Comparison of ENCODE assay signal across 29 mouse cellular contexts in the genomic region with DNA sequence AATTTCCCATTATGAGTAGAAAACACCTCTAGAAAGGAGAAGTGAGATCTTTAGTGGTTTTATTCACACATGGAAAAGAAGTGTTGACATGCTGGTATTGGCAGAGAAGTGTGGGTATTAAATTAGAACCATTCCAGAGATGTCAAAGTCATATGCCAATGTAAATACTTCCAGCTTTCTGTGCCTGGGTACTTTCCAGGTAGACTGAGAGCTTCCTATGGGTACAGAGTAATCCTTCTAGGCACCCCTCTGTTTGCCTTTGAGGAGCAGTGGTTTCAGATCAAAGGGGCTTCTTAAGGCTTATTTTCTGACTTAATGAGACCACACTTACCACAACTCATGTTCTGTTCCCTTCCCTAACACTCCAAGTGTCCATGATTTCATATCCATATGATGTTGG.
DNase-seq lines count a peak whose midpoint lies in the region; ATAC-seq and TF ChIP-seq lines count a peak whose summit lies in the region.
"Had no signal": no experiment of that assay in that cellular context is flagged by ENCODE, and none has a peak within 500 bp of the region (broad histone marks: within the 10 kb centered on the region; RNA-seq: fewer than 3 reads in every experiment).

No protein-coding gene starts in this region.

- H3K9me3 ChIP-seq in embryonic facial prominence, embryonic 14.5 days (ENCODE audit: control insufficient read depth, low read length), result no peaks in the 10 kb centered on the region
- H3K9me3 ChIP-seq in embryonic facial prominence, embryonic 10.5 days, result no peaks in the 10 kb centered on the region
- H3K9me3 ChIP-seq in forebrain, embryonic 16.5 days (ENCODE audit: control insufficient read depth, low read length), result no peaks in the 10 kb centered on the region
- no peaks in the 10 kb centered on the region for H3K9me3 ChIP-seq in forebrain, embryonic 10.5 days
- no peaks in the 10 kb centered on the region for H3K9me3 ChIP-seq in limb, embryonic 14.5 days (ENCODE audit: control insufficient read depth, low read length)
- H3K9me3 ChIP-seq: embryonic facial prominence, embryonic 12.5 days; forebrain, embryonic 13.5 days; G1E; heart, embryonic 12.5 days; heart, embryonic 15.5 days; hindbrain, embryonic 10.5 days; hindbrain, embryonic 13.5 days; intestine, embryonic 15.5 days had no signal

- peak; percentile 33 for DNase-seq in embryonic facial prominence, embryonic 14.5 days (ENCODE audit: low spot score)
- DNase-seq in embryonic facial prominence, embryonic 10.5 days (ENCODE audit: low spot score), result no peak
- DNase-seq in forebrain, embryonic 10.5 days (ENCODE audit: extremely low spot score, low spot score), result no peak
- DNase-seq in brain, embryonic 14.5 days (ENCODE audit: low read depth), result peak; percentile 50
- DNase-seq in limb, embryonic 14.5 days (ENCODE audit: low spot score), result peak; percentile 25
- no peak for DNase-seq in urinary bladder, adult 2 months (ENCODE audit: low spot score)
- DNase-seq in c-Kit-positive CD71-positive TER-119-positive erythroid progenitor cells, embryonic 14.5 days (ENCODE audit: low spot score), result no peak
- DNase-seq: adrenal gland, adult 2 months; adrenal gland, postnatal 14 days; B cell, adult 2 months; cerebellum, adult 18-20 months; cerebellum, adult 9-10 months; cerebellum, postnatal 14 days; gastrocnemius, postnatal 25 days; heart, adult 18-20 months; heart, postnatal 10 days; heart, postnatal 36 days; kidney, adult 11 months had no signal

- no peak overlapping the region for H3K9ac ChIP-seq in embryonic facial prominence, embryonic 14.5 days (ENCODE audit: low read depth, low read length)
- H3K9ac ChIP-seq in forebrain, embryonic 16.5 days (replicated peaks; ENCODE audit: low read depth, low read length), result no peak overlapping the region
- no peak overlapping the region for H3K9ac ChIP-seq in limb, embryonic 14.5 days (ENCODE audit: low read depth, low read length, severe bottlenecking)
- H3K9ac ChIP-seq: embryonic facial prominence, embryonic 12.5 days; forebrain, embryonic 13.5 days; heart, embryonic 12.5 days; heart, embryonic 15.5 days; hindbrain, embryonic 13.5 days; intestine, embryonic 15.5 days had no signal

- H3K27me3 ChIP-seq in embryonic facial prominence, embryonic 14.5 days (replicated peaks; ENCODE audit: control insufficient read depth, insufficient read depth, low read length), result no peaks in the 10 kb centered on the region
- no peaks in the 10 kb centered on the region for H3K27me3 ChIP-seq in embryonic facial prominence, embryonic 10.5 days (replicated peaks; ENCODE audit: low read depth, poor library complexity, severe bottlenecking)
- no peaks in the 10 kb centered on the region for H3K27me3 ChIP-seq in forebrain, embryonic 16.5 days (replicated peaks; ENCODE audit: control insufficient read depth, insufficient read depth, low read length)
- H3K27me3 ChIP-seq in forebrain, embryonic 10.5 days (ENCODE audit: poor library complexity, severe bottlenecking), result no peaks in the 10 kb centered on the region
- no peaks in the 10 kb centered on the region for H3K27me3 ChIP-seq in limb, embryonic 14.5 days (ENCODE audit: control insufficient read depth, insufficient read depth, low read length)
- H3K27me3 ChIP-seq: CH12.LX; embryonic facial prominence, embryonic 12.5 days; forebrain, embryonic 13.5 days; heart, embryonic 12.5 days; heart, embryonic 15.5 days; hindbrain, embryonic 13.5 days; intestine, embryonic 15.5 days had no signal

- TF ChIP-seq CTCF in brain, embryonic 14.5 days (IDR thresholded peaks at IDR 0.05; ENCODE audit: borderline replicate concordance, extremely low read depth, insufficient read depth, insufficient read length), result no peak

- H3K4me3 ChIP-seq in embryonic facial prominence, embryonic 14.5 days (ENCODE audit: low read depth, low read length), result no peak overlapping the region
- no peak overlapping the region for H3K4me3 ChIP-seq in embryonic facial prominence, embryonic 10.5 days
- H3K4me3 ChIP-seq in forebrain, embryonic 16.5 days (replicated peaks; ENCODE audit: low read length), result no peak overlapping the region
- no peak overlapping the region for H3K4me3 ChIP-seq in forebrain, embryonic 10.5 days
- H3K4me3 ChIP-seq in limb, embryonic 14.5 days (replicated peaks; ENCODE audit: low read length), result no peak overlapping the region
- H3K4me3 ChIP-seq: embryonic facial prominence, embryonic 12.5 days; forebrain, embryonic 13.5 days; heart, embryonic 12.5 days; heart, embryonic 15.5 days; hindbrain, embryonic 10.5 days; hindbrain, embryonic 13.5 days; intestine, embryonic 15.5 days had no signal

- no peak for ATAC-seq in embryonic facial prominence, embryonic 14.5 days (ENCODE audit: low read depth)
- 0 out of 2 replicates have a peak, but pooled peaks have one; percentile 52 for ATAC-seq in forebrain, embryonic 16.5 days
- ATAC-seq in limb, embryonic 14.5 days (ENCODE audit: low FRiP score, low read depth), result no peak; the same call in 1 of the 2 replicates
- ATAC-seq: forebrain, embryonic 13.5 days; hindbrain, embryonic 16.5 days; intestine, embryonic 15.5 days had no signal

- H3K36me3 ChIP-seq in embryonic facial prominence, embryonic 14.5 days (ENCODE audit: control insufficient read depth, insufficient read depth, low read length), result no peaks in the 10 kb centered on the region
- H3K36me3 ChIP-seq in embryonic facial prominence, embryonic 10.5 days (replicated peaks), result no peaks in the 10 kb centered on the region
- no peaks in the 10 kb centered on the region for H3K36me3 ChIP-seq in forebrain, embryonic 16.5 days (ENCODE audit: control insufficient read depth, insufficient read depth)
- no peaks in the 10 kb centered on the region for H3K36me3 ChIP-seq in forebrain, embryonic 10.5 days (replicated peaks)
- H3K36me3 ChIP-seq in limb, embryonic 14.5 days (ENCODE audit: control insufficient read depth, insufficient read depth, low read length), result no peaks in the 10 kb centered on the region
- H3K36me3 ChIP-seq: embryonic facial prominence, embryonic 12.5 days; G1E; heart, embryonic 12.5 days; heart, embryonic 15.5 days; hindbrain, embryonic 10.5 days; hindbrain, embryonic 13.5 days; intestine, embryonic 15.5 days had no signal

- no peak overlapping the region for H3K27ac ChIP-seq in embryonic facial prominence, embryonic 14.5 days (replicated peaks; ENCODE audit: low read depth, low read length)
- H3K27ac ChIP-seq in embryonic facial prominence, embryonic 10.5 days (replicated peaks), result no peak overlapping the region
- no peak overlapping the region for H3K27ac ChIP-seq in forebrain, embryonic 16.5 days (ENCODE audit: low read length)
- no peak overlapping the region for H3K27ac ChIP-seq in forebrain, embryonic 10.5 days
- no peak overlapping the region for H3K27ac ChIP-seq in limb, embryonic 14.5 days (replicated peaks; ENCODE audit: low read depth, low read length)
- H3K27ac ChIP-seq: embryonic facial prominence, embryonic 12.5 days; forebrain, embryonic 13.5 days; heart, embryonic 15.5 days; hindbrain, embryonic 10.5 days; hindbrain, embryonic 13.5 days; intestine, embryonic 15.5 days had no signal

- no peak for TF ChIP-seq POLR2A in brain, embryonic 14.5 days (IDR thresholded peaks at IDR 0.05; ENCODE audit: borderline replicate concordance, extremely low read depth, insufficient read depth, insufficient read length, poor library complexity, severe bottlenecking)
- TF ChIP-seq POLR2A in limb, embryonic 14.5 days (IDR thresholded peaks at IDR 0.05; ENCODE audit: borderline replicate concordance, extremely low read depth, insufficient read depth, insufficient read length), result no peak

- no peak overlapping the region for H3K4me2 ChIP-seq in embryonic facial prominence, embryonic 14.5 days (ENCODE audit: low read depth, low read length)
- no peak overlapping the region for H3K4me2 ChIP-seq in forebrain, embryonic 16.5 days (ENCODE audit: low read length)
- H3K4me2 ChIP-seq in limb, embryonic 14.5 days (replicated peaks; ENCODE audit: low read depth, low read length, severe bottlenecking), result no peak overlapping the region
- H3K4me2 ChIP-seq: embryonic facial prominence, embryonic 12.5 days; forebrain, embryonic 13.5 days; heart, embryonic 12.5 days; heart, embryonic 15.5 days; hindbrain, embryonic 13.5 days; intestine, embryonic 15.5 days had no signal

- H3K4me1 ChIP-seq in embryonic facial prominence, embryonic 14.5 days (ENCODE audit: control insufficient read depth, insufficient read depth, low read length), result peaks cover 3% of the 10 kb centered on the region; the same call in 1 of the 2 replicates
- H3K4me1 ChIP-seq in embryonic facial prominence, embryonic 10.5 days, result no peaks in the 10 kb centered on the region
- H3K4me1 ChIP-seq in forebrain, embryonic 16.5 days (replicated peaks; ENCODE audit: control insufficient read depth, insufficient read depth, low read length), result no peaks in the 10 kb centered on the region
- peaks cover 12% of the 10 kb centered on the region for H3K4me1 ChIP-seq in forebrain, embryonic 10.5 days
- H3K4me1 ChIP-seq in limb, embryonic 14.5 days (ENCODE audit: control insufficient read depth, insufficient read depth, low read length), result no peaks in the 10 kb centered on the region
- H3K4me1 ChIP-seq: embryonic facial prominence, embryonic 12.5 days; forebrain, embryonic 13.5 days; heart, embryonic 12.5 days; heart, embryonic 15.5 days; hindbrain, embryonic 13.5 days; intestine, embryonic 15.5 days had no signal

Comparison
In these comparisons a context has a peak if more than half of its experiments do, and no peak if none do; other contexts are left out.
1. DNase-seq: peak in embryonic facial prominence, embryonic 14.5 days (single experiment), brain, embryonic 14.5 days (single experiment) and limb, embryonic 14.5 days (single experiment); none in embryonic facial prominence, embryonic 10.5 days (single experiment), forebrain, embryonic 10.5 days (single experiment), urinary bladder, adult 2 months (single experiment) and c-Kit-positive CD71-positive TER-119-positive erythroid progenitor cells, embryonic 14.5 days (single experiment).